In genomic region chr10:20317466-20317865, GRCm38 (mm10) we compare ENCODE assay signal across 22 mouse cellular contexts. TPM values are rescaled to one million over a fixed set of nuclear protein-coding genes. Genes with fewer than 3 reads are reported as not detected.
DNase-seq lines count a peak whose midpoint lies in the region; ATAC-seq and TF ChIP-seq lines count a peak whose summit lies in the region.
"Had no signal": no experiment of that assay in that cellular context is flagged by ENCODE, and none has a peak within 500 bp of the region (broad histone marks: within the 10 kb centered on the region; RNA-seq: fewer than 3 reads in every experiment).

No protein-coding gene starts in this region.

- no peak for TF ChIP-seq CTCF in gastrocnemius, adult 2 months (IDR thresholded peaks at IDR 0.05)
- TF ChIP-seq CTCF in forebrain, postnatal 0 days (IDR thresholded peaks at IDR 0.05; ENCODE audit: low read depth), result no peak

- peaks cover 35% of the 10 kb centered on the region for H3K36me3 ChIP-seq in liver, embryonic 13.5 days
- peaks cover 1% of the 10 kb centered on the region; the same call in 1 of the 2 replicates for H3K36me3 ChIP-seq in forebrain, postnatal 0 days (ENCODE audit: insufficient read depth)

- intact Hi-C loops in gastrocnemius, adult 2 months (cut with DNase I), result no loop called here

- WGBS in liver, embryonic 13.5 days (ENCODE audit: insufficient replicate concordance), result 27% methylated on average over 5 of the region's 5 CpGs
- WGBS in forebrain, postnatal 0 days, result 93% methylated on average over 5 of the region's 5 CpGs

- H3K27me3 ChIP-seq in liver, embryonic 13.5 days, result no peaks in the 10 kb centered on the region
- no peaks in the 10 kb centered on the region for H3K27me3 ChIP-seq in forebrain, postnatal 0 days (ENCODE audit: insufficient read depth, low read length)
- H3K27me3 ChIP-seq: embryonic facial prominence, embryonic 12.5 days; forebrain, embryonic 13.5 days; limb, embryonic 15.5 days; midbrain, embryonic 13.5 days; neural tube, embryonic 13.5 days had no signal

- ATAC-seq in liver, embryonic 13.5 days (ENCODE audit: low read depth), result no peak
- no peak for ATAC-seq in forebrain, postnatal 0 days
- ATAC-seq: forebrain, embryonic 13.5 days; hindbrain, embryonic 16.5 days; intestine, postnatal 0 days; midbrain, embryonic 13.5 days had no signal

- no peak overlapping the region for H3K9ac ChIP-seq in liver, embryonic 13.5 days
- H3K9ac ChIP-seq in forebrain, postnatal 0 days, result no peak overlapping the region
- H3K9ac ChIP-seq: embryonic facial prominence, embryonic 12.5 days; forebrain, embryonic 13.5 days; limb, embryonic 15.5 days; lung, embryonic 14.5 days; midbrain, embryonic 13.5 days; neural tube, embryonic 13.5 days had no signal

- DNase-seq in gastrocnemius, adult 2 months, result peak; percentile 38
- no peak for DNase-seq in gastrocnemius, adult 18-20 months (ENCODE audit: low spot score)
- DNase-seq in kidney, postnatal 4 days, result peak; percentile 6 to 7
- no peak for DNase-seq in kidney, adult 18-20 months
- DNase-seq in c-Kit-positive CD71-positive TER-119-negative erythroid progenitor cells, embryonic 14.5 days (ENCODE audit: low read depth), result peak; percentile 29
- DNase-seq in liver, embryonic 13.5 days, result peak; percentile 33
- DNase-seq in forebrain, postnatal 0 days, result no peak
- DNase-seq: adrenal gland, adult 8-10 months; cerebellum, adult 9-10 months; gastrocnemius, postnatal 25 days; lung, embryonic 14.5 days; thymus, postnatal 14 days had no signal

- no peak overlapping the region for H3K4me3 ChIP-seq in gastrocnemius, adult 2 months
- H3K4me3 ChIP-seq in liver, embryonic 13.5 days (replicated peaks), result no peak overlapping the region
- H3K4me3 ChIP-seq in forebrain, postnatal 0 days (ENCODE audit: low read depth, low read length), result no peak overlapping the region
- H3K4me3 ChIP-seq: embryonic facial prominence, embryonic 12.5 days; erythroblast, embryonic 14.5 days; forebrain, embryonic 13.5 days; limb, embryonic 15.5 days; midbrain, embryonic 13.5 days; neural tube, embryonic 13.5 days had no signal

- no peaks in the 10 kb centered on the region for H3K9me3 ChIP-seq in liver, embryonic 13.5 days (replicated peaks)
- no peaks in the 10 kb centered on the region for H3K9me3 ChIP-seq in forebrain, postnatal 0 days (ENCODE audit: low read length)
- H3K9me3 ChIP-seq: embryonic facial prominence, embryonic 12.5 days; forebrain, embryonic 13.5 days; limb, embryonic 15.5 days; midbrain, embryonic 13.5 days; neural tube, embryonic 13.5 days had no signal

- 0 out of 2 replicates have a peak overlapping the region, but pooled peaks have one; percentile 3 for H3K27ac ChIP-seq in gastrocnemius, adult 2 months
- no peak overlapping the region for H3K27ac ChIP-seq in liver, embryonic 13.5 days
- H3K27ac ChIP-seq in forebrain, postnatal 0 days (ENCODE audit: low read depth, low read length), result no peak overlapping the region
- H3K27ac ChIP-seq: embryonic facial prominence, embryonic 12.5 days; forebrain, embryonic 13.5 days; kidney, postnatal 0 days; limb, embryonic 15.5 days; macrophage; midbrain, embryonic 13.5 days; neural tube, embryonic 13.5 days had no signal

- peaks cover 33% of the 10 kb centered on the region for H3K4me1 ChIP-seq in liver, embryonic 13.5 days (replicated peaks)
- peaks cover 10% of the 10 kb centered on the region for H3K4me1 ChIP-seq in forebrain, postnatal 0 days (ENCODE audit: insufficient read depth)

- H3K4me2 ChIP-seq in liver, embryonic 13.5 days, result no peak overlapping the region
- no peak overlapping the region for H3K4me2 ChIP-seq in forebrain, postnatal 0 days (ENCODE audit: low read depth)
- H3K4me2 ChIP-seq: embryonic facial prominence, embryonic 12.5 days; forebrain, embryonic 13.5 days; limb, embryonic 15.5 days; lung, embryonic 14.5 days; midbrain, embryonic 13.5 days; neural tube, embryonic 13.5 days had no signal

RNA-seq across cellular contexts. Expression of gene Bclaf1, which starts 5.2 kb away (rescaled TPM):
- total RNA-seq in gastrocnemius, adult 2 months (2021), result 10 to 100 TPM; 49.1 to 58.7 TPM
- 10 to 100 TPM; 41.9 to 48.6 TPM for total RNA-seq in gastrocnemius, adult 18-20 months (2021)
- 57.1 and 68.8 TPM in 2 replicates for polyA plus RNA-seq in liver, embryonic 13.5 days (2015; fragmentation: Nextera tagmentation; extraction: Ambion mirVana)
- total RNA-seq in forebrain, postnatal 0 days (2014; rRNA removed), result 141 and 178 TPM in 2 replicates
- polyA plus RNA-seq in forebrain, postnatal 0 days (2015; fragmentation: Nextera tagmentation; extraction: Ambion mirVana), result 79.5 and 101 TPM in 2 replicates

RNA-seq across cellular contexts. Expression of gene Mtfr2, which starts 30.1 kb away (rescaled TPM):
- total RNA-seq in gastrocnemius, adult 2 months (2021), result not detected
- total RNA-seq in gastrocnemius, adult 18-20 months (2021), result not detected
- polyA plus RNA-seq in liver, embryonic 13.5 days (2015; fragmentation: Nextera tagmentation; extraction: Ambion mirVana), result 3.5 and 3.6 TPM in 2 replicates
- total RNA-seq in forebrain, postnatal 0 days (2014; rRNA removed), result 0.38 and 0.57 TPM in 2 replicates
- polyA plus RNA-seq in forebrain, postnatal 0 days (2015; fragmentation: Nextera tagmentation; extraction: Ambion mirVana), result 0.14 and 0.47 TPM in 2 replicates
- total RNA-seq: gastrocnemius, postnatal 25 days had no signal

Comparison
In these comparisons a context has a peak if more than half of its experiments do, and no peak if none do; other contexts are left out.
1. DNase-seq: peak in gastrocnemius, adult 2 months (single experiment), kidney, postnatal 4 days (2 of 2), c-Kit-positive CD71-positive TER-119-negative erythroid progenitor cells, embryonic 14.5 days (single experiment) and liver, embryonic 13.5 days (single experiment); none in gastrocnemius, adult 18-20 months (single experiment), kidney, adult 18-20 months (single experiment) and forebrain, postnatal 0 days (single experiment).